Mouse (Mus musculus) spleen, adult 10 weeks (tissue): ENCODE data around the gene Ky. TPM values are rescaled to one million over a fixed set of nuclear protein-coding genes. Genes with fewer than 3 reads are reported as not detected.

Source experiments
- polyA plus RNA-seq: library from polyadenylated mRNA; stranded (reverse); fragments of 350-450 nt; fragmentation: Illumina TruSeq; extraction: RNeasy Lipid Tissue Mini Kit (QIAGEN cat#74804); gene quantifications from one replicate; pipeline ENCODE4 v1.2.3, GENCODE M21; 2015; ENCODE audit warnings: low replicate concordance; ENCODE audit not compliant: insufficient read depth

Ky gene
- polyA plus RNA-seq: 0.26 TPM

GRCm38 (mm10) chr9:102505700-102506585 is at the start of gene Ky:
Gene Ky, plus strand, starts transcription at chr9:102505750.

Other genes with a start within 250 kb of the Ky start
- 0.44 TPM for gene Ephb1, start 151.1 kb upstream of the Ky start, polyA plus RNA-seq
- 82.3 TPM for gene Anapc13, start 120.5 kb downstream of the Ky start, polyA plus RNA-seq
- 86.3 TPM for gene Cep63, start 120.8 kb downstream of the Ky start, polyA plus RNA-seq
- gene Amotl2, start 210.9 kb downstream of the Ky start, polyA plus RNA-seq: 8.3 TPM